Mouse (Mus musculus) neutrophil, adult 5-6 weeks (primary cell): ENCODE data around the gene Stk11. TPM values are rescaled to one million over a fixed set of nuclear protein-coding genes. Genes with fewer than 3 reads are reported as not detected.

Experiments used
- ATAC-seq: fragments of 151-379, 151-347 bp; 2 replicates; pipeline ENCODE4 v1.8.0; 2017; ENCODE audit warnings: mild to moderate bottlenecking, moderate TSS enrichment; ENCODE audit not compliant: insufficient number of reproducible peaks, poor library complexity, low FRiP score, severe bottlenecking; ENCODE audit errors: extremely low read depth
- total RNA-seq: library from RNA; stranded (forward); fragments of 200-1000 nt; gene quantifications from 2 replicates; pipeline ENCODE4 v1.2.3, GENCODE M21; 2017

Stk11 gene
- total RNA-seq, 1 experiment from 2014 or later, result 235 TPM

GRCm38 (mm10) chr10:80174705-80175104 lies 59.1 kb downstream of the Stk11 start:
- peak; percentile 13; the same call in 1 of the 2 replicates for ATAC-seq

- no peak for ATAC-seq
Observed at GRCm38 (mm10) chr10:80175536-80176269, 60.1 kb downstream of the Stk11 start.

- ATAC-seq, result no peak
Observed at GRCm38 (mm10) chr10:80176270-80176834, 60.7 kb downstream of the Stk11 start.

GRCm38 (mm10) chr10:80177441-80178279 lies 62.1 kb downstream of the Stk11 start:
- ATAC-seq, result no peak

GRCm38 (mm10) chr10:80179068-80180051 lies 63.8 kb downstream of the Stk11 start, which contains the start of gene Efna2:
TSS of gene Efna2 (plus strand) at chr10:80179482.
- ATAC-seq, result no peak

Other genes starting within 250 kb of the Stk11 start
- gene Prtn3, start 241.3 kb upstream of the Stk11 start, total RNA-seq, result not detected in 2 replicates
- gene Plppr3, start 241.2 kb upstream of the Stk11 start, total RNA-seq, result 0.93 and 1.7 TPM in 2 replicates
- gene Elane, start 229.6 kb upstream of the Stk11 start, total RNA-seq, result not detected in 2 replicates
- not detected in 2 replicates for gene Cfd, start 224.9 kb upstream of the Stk11 start, total RNA-seq
- 14.0 and 15.0 TPM in 2 replicates for gene Med16, start 206.9 kb upstream of the Stk11 start, total RNA-seq
- not detected in 2 replicates for gene Gm26602, start 204.9 kb upstream of the Stk11 start, total RNA-seq
- 1.4 and 2.4 TPM in 2 replicates for gene Kiss1r, start 198.8 kb upstream of the Stk11 start, total RNA-seq
- gene R3hdm4, start 194.6 kb upstream of the Stk11 start, total RNA-seq, result 147 and 149 TPM in 2 replicates
- 58.8 and 68.0 TPM in 2 replicates for gene Arid3a, start 188.8 kb upstream of the Stk11 start, total RNA-seq
- gene Wdr18, start 155.7 kb upstream of the Stk11 start, total RNA-seq, result 11.4 and 15.9 TPM in 2 replicates
- not detected in 2 replicates for gene Grin3b, start 145.1 kb upstream of the Stk11 start, total RNA-seq
- gene Tmem259, start 131.5 kb upstream of the Stk11 start, total RNA-seq, result 80.7 and 81.4 TPM in 2 replicates
- gene Cnn2, start 127.2 kb upstream of the Stk11 start, total RNA-seq, result 284 and 308 TPM in 2 replicates
- 45.9 and 53.7 TPM in 2 replicates for gene Abca7, start 119.3 kb upstream of the Stk11 start, total RNA-seq
- gene Arhgap45, start 99.2 kb upstream of the Stk11 start, total RNA-seq, result 695 and 736 TPM in 2 replicates
- gene Polr2e, start 76.0 kb upstream of the Stk11 start, total RNA-seq, result 47.7 and 66.4 TPM in 2 replicates
- 206 and 276 TPM in 2 replicates for gene Gpx4, start 68.6 kb upstream of the Stk11 start, total RNA-seq
- 232 and 238 TPM in 2 replicates for gene Sbno2, start 10.2 kb upstream of the Stk11 start, total RNA-seq
- 34.4 and 38.6 TPM in 2 replicates for gene Atp5d, start 22.8 kb downstream of the Stk11 start, total RNA-seq
- 0.98 and 1.6 TPM in 2 replicates for gene Cbarp, start 25.0 kb downstream of the Stk11 start, total RNA-seq
- 126 and 143 TPM in 2 replicates for gene Midn, start 32.5 kb downstream of the Stk11 start, total RNA-seq
- gene Cirbp, start 50.2 kb downstream of the Stk11 start, total RNA-seq, result 151 and 158 TPM in 2 replicates
- 10.3 and 14.2 TPM in 2 replicates for gene 1600002K03Rik, start 57.1 kb downstream of the Stk11 start, total RNA-seq
- gene Efna2, start 63.7 kb downstream of the Stk11 start, total RNA-seq, result 0.49 TPM in 1 of 2 replicates, not detected in the other
- gene Mum1, start 110.6 kb downstream of the Stk11 start, total RNA-seq, result 42.0 and 43.6 TPM in 2 replicates
- 54.3 and 69.8 TPM in 2 replicates for gene Ndufs7, start 133.3 kb downstream of the Stk11 start, total RNA-seq
- gene Gamt, start 145.2 kb downstream of the Stk11 start, total RNA-seq, result 0.70 and 2.7 TPM in 2 replicates
- 83.8 and 93.6 TPM in 2 replicates for gene Dazap1, start 145.7 kb downstream of the Stk11 start, total RNA-seq
- 1,847 and 1,925 TPM in 2 replicates for gene Rps15, start 176.7 kb downstream of the Stk11 start, total RNA-seq
- 0.23 and 0.37 TPM in 2 replicates for gene Apc2, start 180.2 kb downstream of the Stk11 start, total RNA-seq
- 17.5 and 20.7 TPM in 2 replicates for gene 2310011J03Rik, start 204.7 kb downstream of the Stk11 start, total RNA-seq
- gene Pcsk4, start 213.7 kb downstream of the Stk11 start, total RNA-seq, result 0.25 TPM in 1 of 2 replicates, not detected in the other
- not detected in 2 replicates for gene Reep6, start 214.2 kb downstream of the Stk11 start, total RNA-seq
- not detected in 2 replicates for gene Adamtsl5, start 232.6 kb downstream of the Stk11 start, total RNA-seq
- not detected in 2 replicates for gene Plk5, start 240.7 kb downstream of the Stk11 start, total RNA-seq